Mouse (Mus musculus) lung, postnatal 0 days (tissue): Measurements from ENCODE around the gene H2al2a. TPM values are rescaled to one million over a fixed set of nuclear protein-coding genes. Genes with fewer than 3 reads are reported as not detected.
"Not testable (repeated sequence)": the region's sequence is repeated elsewhere in the genome, so short reads cannot be mapped to it uniquely, and the experiment has no call there.

Experiments used
- ATAC-seq: fragments of 200-750 bp; cut with Nextera tagmentation; 2 replicates; pipeline ENCODE4 v1.8.0; 2017; ENCODE audit warnings: moderate library complexity
- DNase-seq: peaks from one replicate; pipeline ENCODE4 v3.0.0-alpha.2; 2016; ENCODE audit warnings: low spot score
- H3K27ac ChIP-seq: fragments of 300-500 bp; sonication (generic); 2 replicates; pipeline ENCODE4 v1.5.1; 2014; ENCODE audit warnings: antibody characterized with exemption, mild to moderate bottlenecking, low read length, mixed read lengths
- H3K27me3 ChIP-seq: fragments of 300-500 bp; sonication (generic); replicated peaks from 2 replicates; pipeline ENCODE4 v1.6.1; 2014; ENCODE audit warnings: low read length, mixed read lengths; ENCODE audit not compliant: insufficient read depth
- H3K36me3 ChIP-seq: fragments of 300-500 bp; sonication (generic); 2 replicates; pipeline ENCODE4 v1.6.1; 2014; ENCODE audit warnings: low read length, mixed read lengths; ENCODE audit not compliant: insufficient read depth
- H3K4me1 ChIP-seq: fragments of 300-500 bp; sonication (generic); 2 replicates; pipeline ENCODE4 v1.6.1; 2014; ENCODE audit warnings: antibody characterized with exemption, low read depth, low read length, mixed read lengths; ENCODE audit not compliant: insufficient read depth
- H3K4me2 ChIP-seq: fragments of 300-500 bp; sonication (generic); replicated peaks from 2 replicates; pipeline ENCODE4 v1.6.1; 2014; ENCODE audit warnings: low read depth, mild to moderate bottlenecking, low read length, moderate library complexity, mixed read lengths
- H3K4me3 ChIP-seq: fragments of 300-500 bp; sonication (generic); 2 replicates; pipeline ENCODE4 v1.5.1; 2014; ENCODE audit warnings: low read depth, low read length
- H3K9ac ChIP-seq: fragments of 300-500 bp; sonication (generic); replicated peaks from 2 replicates; pipeline ENCODE4 v1.6.1; 2014; ENCODE audit warnings: low read depth, mild to moderate bottlenecking
- H3K9me3 ChIP-seq: fragments of 300-500 bp; sonication (generic); 2 replicates; pipeline ENCODE4 v1.6.1; 2016; ENCODE audit warnings: low read length, mixed read lengths
- CTCF ChIP-seq: IDR thresholded peaks from 2 replicates; pipeline ENCODE4 v1.5.1; 2016; ENCODE audit warnings: antibody characterized with exemption, mild to moderate bottlenecking
- EP300 ChIP-seq: IDR thresholded peaks from 2 replicates; pipeline ENCODE4 v1.6.1; 2016; ENCODE audit warnings: antibody characterized with exemption, mild to moderate bottlenecking, control low read depth
- WGBS: fragments of 180-500 bp; shearing (Covaris S2); extraction: QIAGEN DNeasy Blood & Tissue Kit; methylation state at CpG from one replicate; pipeline ENCODE4 v1.1.7; 2014; 5-methylcytosine and 5-hydroxymethylcytosine counted together
- polyA plus RNA-seq: library from polyadenylated mRNA; unstranded; fragments of >200 nt; fragmentation: Nextera tagmentation; extraction: Ambion mirVana; gene quantifications from 2 replicates; pipeline ENCODE4 v1.2.1, GENCODE M21; 2015

The H2al2a gene
- polyA plus RNA-seq, 1 experiment from 2014 or later = not detected

- Histone ChIP-seq H3K9ac (no peak overlapping the region), H3K27ac (no peak overlapping the region), H3K4me2 (no peak overlapping the region), H3K9me3 (no peaks in the 10 kb centered on the region), H3K36me3 (no peaks in the 10 kb centered on the region), H3K4me1 (no peaks in the 10 kb centered on the region), H3K4me3 (no peak overlapping the region), H3K27me3 (no peaks in the 10 kb centered on the region)
- TF ChIP-seq EP300 = no peak
- no peak for TF ChIP-seq CTCF
- WGBS = 74% methylated on average over 1 of the region's 1 CpGs
- DNase-seq (no peak), ATAC-seq (no peak)
Observed at GRCm38 (mm10) chr2:17982747-17983146, 14.0 kb downstream of the H2al2a start.

- no peak for ATAC-seq
- 93% methylated on average over 6 of the region's 6 CpGs for WGBS
Observed at GRCm38 (mm10) chr2:17978706-17979105, 18.1 kb downstream of the H2al2a start.

GRCm38 (mm10) chr2:17978251-17978650 is 18.5 kb downstream of the H2al2a start:
- WGBS = 84% methylated on average over 7 of the region's 7 CpGs
- not testable (repeated sequence) for H3K27ac ChIP-seq, H3K9me3 ChIP-seq, H3K36me3 ChIP-seq, DNase-seq, H3K9ac ChIP-seq, H3K4me2 ChIP-seq, H3K27me3 ChIP-seq, H3K4me3 ChIP-seq, ATAC-seq, H3K4me1 ChIP-seq

More at GRCm38 (mm10) chr2:17978706-17979105, 18.1 kb downstream of the H2al2a start:
- no peak overlapping the region for H3K4me3 ChIP-seq
- no peaks in the 10 kb centered on the region for H3K27me3 ChIP-seq
- DNase-seq = no peak
- H3K36me3 ChIP-seq = no peaks in the 10 kb centered on the region
- no peak overlapping the region for H3K27ac ChIP-seq
- H3K9me3 ChIP-seq = no peaks in the 10 kb centered on the region
- H3K4me1 ChIP-seq = no peaks in the 10 kb centered on the region
- no peak overlapping the region for H3K9ac ChIP-seq
- H3K4me2 ChIP-seq = no peak overlapping the region
- no peak for TF ChIP-seq CTCF
- no peak for TF ChIP-seq EP300

GRCm38 (mm10) chr2:17977645-17978044 is 19.1 kb downstream of the H2al2a start:
- H3K9ac ChIP-seq, H3K9me3 ChIP-seq, H3K27ac ChIP-seq, DNase-seq, H3K36me3 ChIP-seq, H3K4me3 ChIP-seq, H3K4me2 ChIP-seq, ATAC-seq, H3K4me1 ChIP-seq, H3K27me3 ChIP-seq: not testable (repeated sequence)

GRCm38 (mm10) chr2:17975601-17976327 is 21.0 kb downstream of the H2al2a start:
- Histone ChIP-seq H3K9ac (no peak overlapping the region), H3K27me3 (no peaks in the 10 kb centered on the region), H3K4me3 (no peak overlapping the region), H3K27ac (no peak overlapping the region), H3K36me3 (no peaks in the 10 kb centered on the region), H3K4me1 (no peaks in the 10 kb centered on the region), H3K9me3 (no peaks in the 10 kb centered on the region), H3K4me2 (no peak overlapping the region)
- no peak for TF ChIP-seq EP300
- no peak for TF ChIP-seq CTCF
- 17% methylated on average over 4 of the region's 4 CpGs for WGBS
- peak; percentile 16 for DNase-seq
- no peak for ATAC-seq

- H3K9ac ChIP-seq = no peak overlapping the region
- ATAC-seq = peak; percentile 54; the same call in 1 of the 2 replicates
Observed at GRCm38 (mm10) chr2:17973868-17974440, 22.8 kb downstream of the H2al2a start.

More at GRCm38 (mm10) chr2:17973868-17974440, 22.8 kb downstream of the H2al2a start:
- no peak overlapping the region for H3K4me2 ChIP-seq
- H3K36me3 ChIP-seq = no peaks in the 10 kb centered on the region
- H3K9me3 ChIP-seq = no peaks in the 10 kb centered on the region
- no peak for TF ChIP-seq EP300
- no peak for TF ChIP-seq CTCF
- WGBS = 28% methylated on average over 2 of the region's 2 CpGs
- H3K27ac ChIP-seq = no peak overlapping the region
- no peaks in the 10 kb centered on the region for H3K27me3 ChIP-seq
- no peaks in the 10 kb centered on the region for H3K4me1 ChIP-seq
- DNase-seq = peak; percentile 20
- no peak overlapping the region for H3K4me3 ChIP-seq
